Mouse (Mus musculus): ENCODE data around the gene Col9a3.
A peak's percentile ranks its signal among the peaks of the same experiment; 100 is the strongest.

The Col9a3 gene

DNA sequence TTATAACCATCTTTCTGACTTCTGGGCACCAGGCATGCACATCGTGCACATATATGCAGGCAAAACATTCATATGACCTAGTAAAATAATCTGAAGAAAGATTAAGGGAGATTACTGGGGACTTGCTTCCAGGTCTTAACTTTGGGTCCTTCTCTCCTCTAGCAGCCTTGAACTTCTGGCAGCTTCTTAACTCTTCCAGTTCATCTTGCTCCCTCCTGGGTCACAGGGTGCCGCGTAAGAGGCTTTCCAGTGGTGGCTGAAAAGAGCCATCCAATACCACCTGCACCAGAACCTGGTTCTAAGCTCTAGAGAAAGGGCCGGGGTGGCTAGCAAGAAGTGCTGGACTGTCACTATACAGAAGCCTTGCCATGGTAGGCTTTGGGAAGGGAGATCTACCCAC lies at the start of gene Col9a3:
Gene Col9a3 (plus strand): TSS at position 301 of the 400 bp plus-strand sequence.
- DNase-seq (ENCODE audit: low spot score in 2 of 2), result no peak

DNA sequence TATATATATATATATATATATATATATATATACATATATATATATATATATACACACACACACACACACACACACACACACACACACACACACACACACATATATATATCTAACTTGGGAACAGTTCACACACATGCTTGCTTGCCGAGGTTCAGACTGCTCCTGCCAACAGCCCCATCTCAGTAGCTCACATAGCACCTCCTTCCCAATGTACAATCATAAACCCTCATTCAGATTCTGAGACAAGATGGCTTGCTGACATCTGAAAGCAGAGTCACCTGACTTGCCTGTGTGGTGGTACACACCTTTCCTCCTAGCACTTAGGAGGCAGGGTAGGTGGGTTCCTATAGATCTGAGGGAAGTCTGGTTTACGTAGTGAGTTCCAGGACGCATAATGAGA lies 45.2 kb upstream of the Col9a3 start:
- no peak for DNase-seq (ENCODE audit: low spot score in 2 of 2)

DNA sequence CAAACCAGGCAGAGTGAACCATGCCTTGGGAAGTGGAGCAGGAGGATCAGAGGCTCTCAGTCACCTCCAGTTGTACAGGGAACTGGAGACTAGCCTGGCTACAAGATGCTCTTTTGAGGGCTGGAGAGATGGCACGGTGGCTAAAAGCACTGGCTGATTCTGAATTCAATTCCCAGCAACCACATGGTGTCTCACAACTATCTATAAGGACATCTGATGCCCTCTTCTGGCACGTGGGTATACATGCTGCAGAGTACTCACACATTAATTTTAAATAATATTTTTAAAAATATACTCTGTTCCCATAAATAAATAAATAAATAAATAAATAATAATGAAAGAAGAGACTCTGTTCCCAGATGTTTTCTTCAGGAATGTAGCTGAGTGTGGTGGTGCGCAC lies 42.4 kb upstream of the Col9a3 start:
- DNase-seq (ENCODE audit: low spot score in 2 of 2), result no peak

DNA sequence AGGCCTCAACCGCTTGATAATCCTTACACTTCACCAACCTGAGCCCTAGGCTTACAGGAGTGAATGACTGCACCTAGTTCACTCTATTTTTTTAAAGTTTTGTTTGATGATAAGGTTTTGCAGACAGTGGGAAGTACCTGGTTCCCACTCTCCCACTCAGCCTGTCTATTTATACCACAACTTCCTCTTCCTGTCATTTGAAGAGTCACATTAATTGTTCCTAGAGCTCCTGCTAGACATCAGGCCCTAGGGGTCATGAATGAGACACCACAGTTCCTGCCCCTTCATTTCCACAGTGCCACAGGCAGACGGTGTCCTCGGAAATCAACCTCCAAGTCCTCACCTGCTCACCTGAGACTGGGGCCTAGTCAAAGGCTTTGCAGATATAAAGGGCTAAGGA lies 41.1 kb upstream of the Col9a3 start:
- DNase-seq (ENCODE audit: low spot score in 2 of 2), result no peak

DNA sequence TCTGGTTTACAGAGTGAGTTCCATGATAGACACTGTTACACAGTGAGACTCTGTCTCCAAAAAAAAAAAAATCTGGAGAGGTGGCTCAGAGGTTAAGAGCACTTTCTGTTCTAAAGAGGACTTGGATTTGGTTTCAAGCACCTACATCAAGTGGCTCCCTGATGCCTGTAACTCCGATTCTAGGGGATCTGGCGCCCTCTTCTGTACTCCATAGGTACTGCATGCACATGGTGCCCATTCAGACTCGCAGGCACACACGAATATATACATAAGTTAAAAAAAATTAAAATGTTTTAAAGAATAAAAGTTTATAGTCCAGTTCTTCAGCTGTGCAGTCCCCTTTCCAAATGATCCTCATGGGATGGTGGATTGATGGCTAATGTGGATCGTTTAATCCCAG lies 37.3 kb upstream of the Col9a3 start:
- no peak for DNase-seq (ENCODE audit: low spot score in 2 of 2)

DNA sequence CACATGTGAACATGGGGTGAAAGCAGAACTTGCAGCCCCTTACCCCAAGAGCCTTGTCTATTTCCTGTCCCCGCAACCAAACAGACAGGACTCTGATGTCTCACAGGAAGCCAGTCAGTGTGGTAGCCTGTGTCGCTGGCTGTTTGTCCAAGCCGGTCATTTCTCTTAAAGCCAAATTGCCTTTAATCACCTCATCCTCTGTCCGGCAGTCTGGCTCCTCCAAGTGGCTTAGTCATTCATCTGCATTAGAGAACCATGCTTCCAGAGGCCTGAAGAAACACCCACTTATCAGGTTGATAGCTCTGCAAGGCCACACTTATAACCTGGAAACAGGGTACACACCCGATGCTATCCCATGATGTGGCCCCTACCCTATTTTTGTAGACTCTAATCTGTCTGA lies 35.4 kb upstream of the Col9a3 start:
- DNase-seq (ENCODE audit: low spot score in 2 of 2), result no peak

DNA sequence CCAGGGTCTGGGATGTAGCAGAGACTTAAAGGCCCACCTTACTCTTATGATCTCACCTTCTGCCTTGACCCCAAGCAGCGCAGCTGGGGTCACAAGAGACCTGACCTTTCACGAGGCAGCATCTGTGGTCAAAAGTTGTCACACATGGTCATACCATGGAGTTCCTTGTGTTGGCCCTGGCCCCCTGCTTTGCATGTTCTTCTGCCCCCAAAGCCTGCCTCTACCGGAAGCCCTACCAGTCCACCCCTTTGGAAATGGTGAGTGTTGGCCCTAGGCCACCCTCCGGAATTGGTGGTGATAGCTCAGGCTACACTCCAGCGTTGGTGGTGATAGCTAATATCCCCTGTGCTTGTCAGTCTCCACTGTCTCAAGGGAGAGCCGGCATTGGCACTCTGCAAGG lies 34.3 kb upstream of the Col9a3 start:
- DNase-seq (ENCODE audit: low spot score in 2 of 2), result no peak

DNA sequence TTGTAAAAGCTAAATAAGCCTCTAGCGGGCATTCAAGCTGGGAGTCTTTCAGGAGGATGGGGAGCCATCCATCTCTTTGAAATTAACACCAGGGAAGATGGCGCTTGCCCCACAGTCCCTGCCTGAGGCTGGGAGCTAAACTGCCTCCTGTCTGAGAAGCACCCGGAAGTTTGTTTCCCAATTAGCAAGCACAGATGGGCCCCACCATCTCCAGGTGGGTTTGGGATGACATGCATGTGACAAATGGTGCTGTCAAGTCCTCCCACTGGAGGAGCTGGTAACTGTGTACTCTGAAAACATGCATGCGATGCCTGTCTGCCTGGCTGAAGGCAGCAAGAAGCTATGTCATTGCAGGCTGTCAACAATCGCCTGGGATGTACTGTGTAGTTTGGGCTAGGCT lies 33.7 kb upstream of the Col9a3 start:
- DNase-seq (ENCODE audit: low spot score in 2 of 2), result no peak

DNA sequence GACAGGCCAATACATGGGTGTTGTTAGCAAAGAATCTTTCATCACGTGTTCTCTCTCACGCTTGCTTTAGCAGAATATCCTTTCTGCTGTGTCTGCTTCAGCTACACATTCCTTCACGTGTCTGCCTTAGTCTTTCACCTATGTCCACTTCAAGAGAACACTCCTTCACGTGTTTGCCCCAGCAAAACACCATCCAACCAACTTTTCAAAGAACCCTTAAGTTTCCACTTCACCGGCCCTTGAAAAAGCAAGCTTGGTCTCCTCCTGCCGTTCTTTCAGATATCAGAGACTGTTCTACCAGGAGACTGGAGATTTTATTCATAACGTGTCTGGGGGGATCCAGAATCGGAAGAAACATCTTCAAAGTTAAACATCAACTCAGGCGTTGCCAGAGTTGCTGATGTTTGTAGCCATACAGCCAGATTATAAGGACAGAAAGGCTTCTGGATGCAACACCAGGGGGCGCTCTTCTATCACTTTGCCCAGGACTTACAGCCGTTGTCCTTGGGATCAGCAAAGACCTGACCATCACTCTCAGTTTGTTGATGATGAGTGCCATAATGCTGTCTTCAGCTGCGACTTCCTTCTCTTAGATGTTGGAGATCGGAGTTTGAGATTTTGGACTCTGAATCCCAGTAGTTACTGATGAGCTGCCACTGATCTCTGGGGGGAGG lies 31.2 kb upstream of the Col9a3 start:
- DNase-seq (ENCODE audit: low spot score in 2 of 2), result no peak

DNA sequence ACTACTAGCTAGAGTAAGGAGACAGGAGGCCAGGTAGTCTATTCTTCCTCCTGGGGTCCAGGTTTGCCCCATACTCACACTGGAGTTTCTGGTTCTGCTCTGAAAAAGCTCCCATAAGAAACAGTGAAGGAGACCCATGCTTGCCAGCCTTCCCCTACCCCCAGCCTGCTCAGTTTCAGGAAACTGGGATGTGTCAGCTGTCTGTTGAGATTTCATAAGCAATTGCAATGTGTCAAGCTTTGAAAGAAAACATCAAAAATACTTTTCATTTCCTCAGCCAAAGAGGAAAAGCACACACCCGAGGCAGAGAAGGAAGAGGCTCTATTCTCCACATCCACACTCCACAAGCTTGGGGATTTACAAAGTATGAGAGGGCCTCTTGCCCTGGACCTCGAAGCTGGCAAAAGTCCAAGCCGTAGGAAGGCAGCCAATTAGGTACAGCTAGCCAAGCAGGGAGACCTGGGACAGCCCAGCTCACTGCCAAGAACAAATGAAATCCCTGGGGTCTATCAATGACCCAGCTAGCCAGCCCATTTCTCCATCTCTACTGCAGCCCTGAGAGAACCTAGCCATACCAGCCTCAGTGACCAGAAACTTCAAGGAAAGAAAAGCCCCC lies 28.5 kb upstream of the Col9a3 start:
- DNase-seq (ENCODE audit: low spot score in 2 of 2), result no peak

DNA sequence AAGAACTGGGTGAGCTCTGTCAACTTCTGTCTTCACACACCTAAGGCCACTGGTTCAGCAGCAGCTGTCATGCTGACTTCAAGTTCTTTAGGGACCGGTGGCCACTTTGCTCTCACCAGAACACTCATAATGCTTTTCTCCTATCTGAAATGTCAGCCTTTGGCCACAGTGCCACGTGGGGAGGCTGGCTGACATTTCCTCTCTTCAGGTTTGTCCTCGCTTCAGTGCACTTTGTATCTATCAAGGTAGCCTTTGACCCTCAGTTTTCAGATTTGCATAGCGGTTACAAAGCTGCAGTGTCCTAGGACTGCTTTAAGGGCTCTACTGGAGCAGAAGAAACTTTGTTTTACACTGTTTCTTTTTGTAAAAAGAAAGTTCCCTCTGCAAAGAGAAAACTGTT lies 21.1 kb upstream of the Col9a3 start:
- DNase-seq (ENCODE audit: low spot score in 2 of 2), result no peak

DNA sequence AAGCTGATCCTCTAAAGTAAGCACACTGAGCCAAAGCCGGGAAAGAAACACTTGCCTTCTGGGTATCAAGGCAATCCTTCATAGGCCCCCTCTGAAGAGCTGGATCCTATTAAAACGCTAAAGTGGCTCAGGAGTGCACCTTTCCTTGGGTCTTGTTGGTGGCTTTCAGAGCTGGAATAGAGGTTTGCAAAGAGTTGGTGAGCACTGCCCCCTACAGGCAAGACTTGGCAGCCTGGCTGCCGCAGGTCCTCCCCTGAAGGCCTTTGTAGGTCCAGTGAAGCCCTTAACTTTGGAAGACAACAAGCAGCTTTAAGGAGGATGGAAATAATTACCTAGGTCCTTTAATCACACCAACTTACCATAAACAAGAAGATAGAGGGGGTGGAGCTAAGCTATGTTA lies 18.9 kb upstream of the Col9a3 start:
- peak in 1 of 2 experiments; percentile 73 for DNase-seq (ENCODE audit: low spot score in 2 of 2)

DNA sequence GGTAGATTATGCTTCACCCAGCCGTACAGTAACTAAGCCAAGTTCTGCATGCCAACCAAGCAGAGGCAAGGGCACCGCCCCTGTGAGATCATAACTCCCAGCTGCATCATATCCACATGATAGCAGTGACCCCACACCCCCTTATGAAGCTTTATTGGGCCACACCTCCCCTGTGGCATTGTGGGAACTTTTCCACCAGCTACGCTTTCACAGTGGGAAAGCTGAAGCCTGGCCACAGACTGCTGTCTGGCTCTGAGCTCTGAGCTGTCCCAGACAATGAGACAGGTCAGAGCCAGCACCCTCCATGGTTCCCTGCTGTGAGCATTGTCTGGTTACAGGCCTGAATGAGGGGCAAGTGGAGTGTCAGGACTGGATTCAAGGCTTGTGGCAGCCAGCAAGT lies 16.6 kb upstream of the Col9a3 start, which contains the start of gene Mrgbp:
Gene Mrgbp (plus strand): TSS at position 303 of the 400 bp plus-strand sequence.
- DNase-seq (ENCODE audit: low spot score in 2 of 2), result no peak

DNA sequence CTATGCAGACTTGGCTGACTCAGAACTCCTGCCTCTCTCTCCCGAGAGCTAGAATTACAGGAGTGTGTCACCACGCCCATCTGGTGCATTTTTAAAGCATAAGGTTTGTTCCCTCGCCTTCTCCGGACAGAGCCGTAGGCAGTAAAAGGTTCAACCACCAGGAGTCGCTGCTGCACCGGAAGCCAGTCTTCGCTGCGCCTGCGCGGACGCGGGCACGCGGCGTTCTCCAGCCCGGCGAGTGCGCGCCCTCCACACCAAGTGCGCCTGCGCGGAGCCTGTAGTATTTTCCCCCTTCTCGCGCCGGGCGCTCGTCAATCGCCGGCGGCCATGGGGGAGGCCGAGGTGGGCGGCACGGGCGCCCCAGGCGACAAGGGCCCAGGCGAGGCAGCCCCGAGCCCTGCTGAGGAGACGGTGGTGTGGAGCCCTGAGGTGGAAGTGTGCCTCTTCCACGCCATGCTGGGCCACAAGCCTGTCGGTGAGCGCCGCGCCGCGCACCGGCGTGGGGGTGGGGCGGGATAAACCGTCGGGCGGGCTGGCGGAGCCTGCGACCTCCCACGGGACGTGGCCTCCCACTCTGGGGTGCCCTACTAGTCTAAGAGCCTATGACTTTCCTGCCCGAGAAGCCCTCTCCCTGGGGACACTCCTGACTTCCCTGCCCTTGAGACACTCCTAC lies 15.0 kb upstream of the Col9a3 start:
- peak; percentile 88 to 98 for DNase-seq (ENCODE audit: low spot score in 2 of 2)

DNA sequence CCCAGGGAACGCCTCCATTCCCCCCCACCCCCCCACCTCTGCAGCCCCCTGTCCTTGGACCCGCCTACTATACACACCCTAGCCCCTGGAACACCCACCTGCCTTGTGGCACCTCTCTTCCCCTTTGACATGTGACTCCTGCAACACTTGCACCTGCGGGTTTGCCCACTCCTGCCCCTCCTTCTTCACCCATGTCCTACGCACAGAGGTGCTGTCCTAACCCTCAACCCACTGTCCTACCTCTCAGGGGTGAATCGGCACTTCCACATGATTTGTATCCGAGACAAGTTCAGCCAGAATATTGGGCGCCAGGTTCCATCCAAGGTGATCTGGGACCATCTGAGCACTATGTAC lies 14.5 kb upstream of the Col9a3 start:
- DNase-seq (ENCODE audit: low spot score in 2 of 2), result no peak

DNA sequence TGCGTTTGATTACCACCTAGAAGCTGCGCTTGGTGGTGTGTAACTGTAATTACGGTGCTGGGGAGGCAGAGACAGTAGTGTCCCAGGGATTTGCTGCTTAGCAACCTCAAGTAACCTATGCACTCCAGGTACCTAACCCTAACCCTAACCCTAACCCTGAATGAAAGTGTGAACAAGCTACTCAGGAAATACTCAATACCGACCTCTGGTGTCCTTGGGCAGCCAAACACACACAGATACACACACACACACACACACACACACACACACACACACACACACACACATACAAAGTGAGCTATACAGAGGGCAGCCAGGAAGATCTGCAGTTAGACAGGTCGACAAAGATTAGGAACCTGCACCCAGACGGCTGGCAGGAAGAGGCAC lies 8.9 kb upstream of the Col9a3 start:
- DNase-seq (ENCODE audit: low spot score in 2 of 2), result no peak

DNA sequence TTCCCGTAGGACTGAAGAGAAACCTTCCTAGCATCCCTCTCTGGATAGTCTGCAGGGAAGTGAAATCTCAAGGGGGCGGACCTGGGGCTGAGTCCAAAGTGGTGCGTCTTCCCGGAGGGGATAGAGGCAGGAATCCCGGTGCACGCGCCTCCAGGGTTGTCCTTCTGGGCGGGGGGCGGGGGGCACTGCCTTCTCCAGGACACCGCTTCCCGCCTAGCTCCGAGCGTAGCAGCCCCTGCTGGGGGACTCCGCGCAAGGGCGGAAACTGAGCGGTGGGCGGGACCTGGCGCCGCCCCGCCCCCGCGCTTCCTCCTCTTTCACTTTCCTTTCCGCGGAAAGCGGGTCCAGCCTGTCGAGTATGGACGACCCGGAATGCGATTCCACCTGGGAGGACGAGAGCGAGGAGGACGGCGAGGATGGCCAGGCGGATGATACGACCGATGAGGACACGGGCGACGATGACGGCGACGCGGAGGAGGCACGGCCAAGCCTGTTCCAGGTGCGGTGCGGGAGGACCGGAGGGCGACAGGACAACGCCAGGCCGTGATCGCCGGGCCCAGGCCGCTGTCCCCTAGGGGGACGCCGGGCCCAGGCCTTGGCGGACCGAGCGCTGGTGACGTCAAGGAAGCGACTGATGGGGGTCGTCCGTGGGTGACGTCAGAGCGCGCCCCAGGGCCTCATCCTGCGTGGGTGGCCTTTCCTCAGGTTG lies 8.3 kb upstream of the Col9a3 start, which contains the start of gene Ogfr:
Gene Ogfr (plus strand): TSS at position 123 of the 709 bp plus-strand sequence.
- peak; percentile 53 to 80 for DNase-seq (ENCODE audit: low spot score in 2 of 2)

DNA sequence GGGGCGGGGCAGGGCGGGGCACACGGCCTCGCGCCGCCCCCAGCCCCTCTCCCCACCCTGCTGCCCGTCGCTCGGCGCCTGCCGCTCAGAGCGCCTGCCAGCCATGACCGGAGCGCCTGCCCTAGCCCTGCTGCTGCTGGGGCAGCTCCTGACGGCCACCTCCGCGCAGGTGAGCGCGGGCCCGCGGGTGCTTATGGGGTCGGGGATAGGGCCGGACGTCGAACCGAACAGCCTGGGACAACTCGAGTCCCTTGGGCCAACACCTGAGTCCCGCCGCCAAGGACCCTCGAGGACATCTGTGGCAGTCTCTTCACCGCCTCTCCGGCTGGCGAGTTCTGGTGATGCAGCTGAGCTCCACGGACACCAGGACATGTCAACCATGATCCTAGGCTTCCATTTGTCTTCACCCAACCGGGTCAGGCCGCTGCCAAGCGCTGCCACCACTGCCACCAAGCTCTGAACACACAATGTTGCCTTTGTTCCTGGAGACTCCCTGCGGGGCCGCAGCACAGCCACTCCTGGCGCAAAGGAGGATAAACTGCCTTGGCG lies 641 bp downstream of the Col9a3 start:
- DNase-seq (ENCODE audit: low spot score in 2 of 2), result no peak

DNA sequence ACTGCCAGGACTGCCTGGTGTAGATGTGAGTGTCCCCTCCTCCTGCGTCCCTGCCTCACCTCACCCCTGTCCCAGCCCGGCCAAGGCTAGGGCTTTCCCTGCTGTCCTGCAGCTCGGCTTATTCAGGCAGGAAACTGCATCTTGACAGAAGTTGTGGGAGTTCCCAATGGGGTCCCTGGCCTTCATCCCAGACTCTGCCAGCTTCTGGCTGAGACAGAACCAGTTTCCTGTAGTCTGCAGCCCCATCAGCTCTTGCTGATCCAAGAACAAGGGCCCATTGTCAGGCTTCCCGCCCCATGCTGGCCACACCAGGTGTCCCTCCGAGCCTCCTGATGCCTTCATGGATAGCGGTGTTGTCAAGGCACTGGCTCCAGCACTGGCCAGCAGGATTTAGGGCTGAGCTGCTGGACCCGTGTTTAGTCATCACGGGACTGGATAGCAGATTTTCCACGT lies 3.0 kb downstream of the Col9a3 start:
- no peak for DNase-seq (ENCODE audit: low spot score in 2 of 2)

DNA sequence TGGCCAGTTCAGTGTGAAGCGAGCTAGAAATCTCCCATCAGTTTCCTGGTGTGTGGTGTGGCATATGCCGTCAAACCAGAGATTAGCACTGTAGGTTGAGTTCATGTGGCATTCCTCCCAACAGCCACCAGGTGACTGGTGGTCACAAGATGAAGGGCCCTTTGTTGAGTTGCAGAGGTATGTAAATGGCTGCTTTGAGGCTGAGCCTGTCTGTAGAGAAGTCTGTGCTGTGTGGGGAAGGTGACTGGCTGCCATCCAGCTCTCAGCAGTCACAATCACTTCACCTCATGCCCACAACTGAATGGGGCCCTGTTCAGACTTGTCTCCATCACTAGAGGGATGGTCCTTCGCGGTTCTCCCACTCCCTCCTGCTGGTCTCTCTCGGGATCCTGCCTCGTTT lies 7.2 kb downstream of the Col9a3 start:
- DNase-seq (ENCODE audit: low spot score in 2 of 2), result no peak

DNA sequence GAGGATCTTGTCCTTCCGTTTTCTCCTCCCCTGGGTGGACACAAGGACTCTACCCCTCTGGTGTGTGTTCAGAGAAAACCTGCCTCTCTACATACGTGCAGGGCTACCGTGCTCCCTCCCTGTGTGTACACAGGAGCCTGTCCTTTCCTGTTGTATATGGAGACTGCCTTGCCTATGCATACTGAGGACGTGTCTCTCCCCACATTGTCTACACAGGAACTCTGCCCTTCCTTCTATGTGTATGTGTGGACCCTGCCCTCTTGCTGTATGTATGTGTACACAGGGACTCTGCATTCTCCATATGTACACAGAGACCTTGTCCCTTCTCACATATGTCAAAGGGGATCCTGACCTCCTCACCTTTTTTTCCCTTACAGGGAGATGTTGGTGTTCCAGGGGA lies 12.7 kb downstream of the Col9a3 start:
- no peak for DNase-seq (ENCODE audit: low spot score in 2 of 2)

DNA sequence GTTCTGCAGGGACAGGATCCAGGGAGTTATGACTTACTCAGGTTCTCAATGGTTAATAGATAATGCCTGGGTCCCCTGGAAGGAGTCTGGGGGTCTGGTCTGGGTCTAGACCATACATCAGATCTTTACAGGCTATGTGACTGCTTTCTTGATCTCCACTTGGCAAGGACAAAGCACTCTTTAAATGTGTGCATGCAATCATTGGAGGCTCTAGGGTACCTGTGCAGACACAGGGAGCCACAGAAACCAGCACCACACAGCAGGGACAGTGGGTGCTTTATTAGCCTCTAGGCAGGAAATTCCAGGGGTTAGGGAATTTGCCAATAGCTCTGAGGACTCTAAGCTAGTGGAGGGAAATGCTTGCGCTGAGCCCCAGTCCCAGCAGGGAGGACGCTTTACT lies 14.3 kb downstream of the Col9a3 start:
- no peak for DNase-seq (ENCODE audit: low spot score in 2 of 2)
